Mouse (Mus musculus): ENCODE data around the gene Msmo1. TPM values are rescaled to one million over a fixed set of nuclear protein-coding genes. Genes with fewer than 3 reads are reported as not detected.

The Msmo1 gene
- 173 and 174 TPM in 2 replicates for polyA plus RNA-seq (2014; fragmentation: Nextera tagmentation; extraction: Ambion mirVana)

DNA sequence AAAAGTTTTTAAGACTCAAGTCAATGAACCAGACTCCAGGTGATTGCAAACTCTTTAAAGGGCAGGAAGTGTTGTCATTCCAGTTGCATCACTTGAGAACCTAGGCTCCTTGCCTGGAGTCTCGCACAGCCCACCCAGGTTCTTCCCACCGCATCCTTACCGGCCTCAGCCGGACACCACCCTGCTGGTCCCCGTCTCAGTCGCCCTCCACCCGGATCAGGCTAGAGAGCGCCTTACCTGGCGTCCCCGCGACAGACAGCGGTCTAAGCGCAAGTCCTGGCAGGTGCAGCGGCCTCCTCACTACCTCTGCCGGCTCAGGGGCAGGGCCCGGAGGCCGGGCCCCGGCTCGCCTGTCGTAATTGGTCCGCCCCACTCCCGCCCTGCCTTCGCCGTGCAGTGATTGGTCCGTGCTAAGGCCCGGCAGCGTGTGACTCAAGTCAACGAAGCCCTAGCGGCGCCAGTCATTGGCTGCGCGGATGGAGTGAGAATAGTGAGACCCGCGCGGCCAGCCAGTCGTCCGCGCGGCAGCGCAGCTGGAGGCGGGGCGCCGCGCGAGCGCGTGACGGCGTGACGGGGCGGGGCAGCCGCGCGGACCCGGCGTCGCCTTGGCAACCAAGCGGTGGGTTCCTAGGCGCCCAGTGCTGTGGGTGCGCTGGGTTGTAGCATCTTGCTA is at the start of gene Msmo1:
Msmo1 (minus strand) TSS at position 522 of the 673 bp plus-strand sequence.
- no peaks in the 10 kb centered on the region for H3K9me3 ChIP-seq (ENCODE audit: control insufficient read depth, low read length)
- DNase-seq (peak; percentile 99), ATAC-seq (ENCODE audit: low FRiP score, low TSS enrichment) (peak; percentile 100)

DNA sequence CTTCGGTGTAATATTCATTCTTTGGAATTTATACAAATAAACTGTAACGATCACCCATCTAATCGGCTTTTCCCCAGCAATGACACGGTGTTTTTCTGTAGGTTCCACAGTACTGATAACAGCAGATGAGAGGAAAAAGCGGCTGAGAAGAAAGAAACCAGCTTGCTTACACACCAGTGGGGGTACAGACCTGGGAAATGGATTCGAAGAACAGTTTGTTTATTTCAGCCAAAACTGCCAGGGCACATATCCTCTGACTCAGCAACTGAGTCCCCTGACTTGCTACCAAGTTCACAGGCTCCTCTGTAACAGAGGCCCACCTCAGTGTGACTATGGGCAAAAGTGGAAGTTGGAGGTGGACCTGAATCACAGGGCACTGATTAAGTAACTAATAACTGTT is 48.4 kb upstream of the Msmo1 start:
- Histone ChIP-seq H3K36me3 (ENCODE audit: control insufficient read depth, insufficient read depth, low read length) (no peaks in the 10 kb centered on the region), H3K4me3 (replicated peaks; ENCODE audit: low read depth, low read length) (no peak overlapping the region), H3K9ac (replicated peaks; ENCODE audit: low read length) (no peak overlapping the region), H3K27ac (replicated peaks; ENCODE audit: low read depth, low read length) (no peak overlapping the region), H3K27me3 (ENCODE audit: control insufficient read depth, insufficient read depth, low read length) (no peaks in the 10 kb centered on the region), H3K4me1 (ENCODE audit: control insufficient read depth, insufficient read depth, low read length) (no peaks in the 10 kb centered on the region), H3K9me3 (ENCODE audit: control insufficient read depth, low read length) (no peaks in the 10 kb centered on the region), H3K4me2 (ENCODE audit: low read length) (no peak overlapping the region)
- 92% methylated on average over 6 of the region's 6 CpGs for WGBS
- ATAC-seq (ENCODE audit: low FRiP score, low TSS enrichment) (no peak), DNase-seq (no peak)

More for the DNA sequence above, at the start of gene Msmo1:
- Histone ChIP-seq H3K27ac (replicated peaks; ENCODE audit: low read depth, low read length) (peak within 1 kb of the TSS; percentile 86), H3K4me3 (replicated peaks; ENCODE audit: low read depth, low read length) (peak within 1 kb of the TSS; percentile 78), H3K9ac (replicated peaks; ENCODE audit: low read length) (peak within 1 kb of the TSS; percentile 64), H3K27me3 (ENCODE audit: control insufficient read depth, insufficient read depth, low read length) (no peaks in the 10 kb centered on the region), H3K4me1 (ENCODE audit: control insufficient read depth, insufficient read depth, low read length) (peaks cover 30% of the 10 kb centered on the region), H3K36me3 (ENCODE audit: control insufficient read depth, insufficient read depth, low read length) (peaks cover 14% of the 10 kb centered on the region), H3K4me2 (ENCODE audit: low read length) (peak within 1 kb of the TSS; percentile 59)
- under 1% methylated on average over 60 of the region's 60 CpGs for WGBS

DNA sequence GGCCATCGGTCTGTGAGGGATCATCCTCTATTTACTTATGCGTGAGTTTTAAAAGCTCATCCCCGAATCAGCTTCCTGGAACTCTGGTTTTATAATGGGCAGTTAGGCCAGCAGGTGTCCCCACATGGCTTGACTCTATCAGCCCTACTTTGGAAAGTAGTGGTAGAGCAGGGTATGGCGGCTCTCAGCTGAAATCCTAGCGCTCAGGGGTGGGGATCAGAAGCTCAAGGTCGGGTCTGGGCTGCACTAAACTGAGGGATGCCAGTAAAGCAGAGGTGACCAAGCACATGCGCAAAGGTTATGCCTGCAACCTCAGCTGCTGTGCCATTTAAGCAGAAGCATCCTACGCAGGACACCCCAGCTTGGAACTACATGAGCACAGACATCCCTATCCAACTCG is 44.3 kb upstream of the Msmo1 start:
- no peak overlapping the region for H3K4me2 ChIP-seq (ENCODE audit: low read length)
- peak; percentile 12 for DNase-seq
- H3K9ac ChIP-seq (replicated peaks; ENCODE audit: low read length) = no peak overlapping the region
- no peak overlapping the region for H3K4me3 ChIP-seq (replicated peaks; ENCODE audit: low read depth, low read length)
- ATAC-seq (ENCODE audit: low FRiP score, low TSS enrichment) = no peak
- no peaks in the 10 kb centered on the region for H3K4me1 ChIP-seq (ENCODE audit: control insufficient read depth, insufficient read depth, low read length)
- H3K36me3 ChIP-seq (ENCODE audit: control insufficient read depth, insufficient read depth, low read length) = no peaks in the 10 kb centered on the region
- H3K27me3 ChIP-seq (ENCODE audit: control insufficient read depth, insufficient read depth, low read length) = no peaks in the 10 kb centered on the region
- no peak overlapping the region for H3K27ac ChIP-seq (replicated peaks; ENCODE audit: low read depth, low read length)
- no peaks in the 10 kb centered on the region for H3K9me3 ChIP-seq (ENCODE audit: control insufficient read depth, low read length)
- 77% methylated on average over 9 of the region's 9 CpGs for WGBS

DNA sequence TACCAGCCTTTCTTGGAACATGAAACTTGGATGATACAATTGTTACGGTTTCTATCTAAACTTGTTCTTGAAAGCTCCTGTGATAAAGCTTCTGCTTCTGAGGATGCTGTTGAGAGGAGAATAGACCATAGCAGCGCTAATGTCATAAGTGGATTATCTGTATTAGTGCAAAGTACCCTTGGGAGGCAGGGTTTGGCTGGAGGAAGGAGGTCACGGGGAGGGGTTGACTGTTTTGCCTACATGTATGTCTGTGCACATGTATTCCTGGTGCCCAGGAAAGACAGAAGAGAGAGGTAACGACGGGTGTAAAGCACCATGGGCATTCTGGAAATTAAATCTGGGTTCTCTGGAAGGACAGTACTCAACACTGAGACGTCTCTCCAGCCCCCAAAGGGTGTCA is 40.5 kb upstream of the Msmo1 start:
- no peaks in the 10 kb centered on the region for H3K4me1 ChIP-seq (ENCODE audit: control insufficient read depth, insufficient read depth, low read length)
- no peak overlapping the region for H3K27ac ChIP-seq (replicated peaks; ENCODE audit: low read depth, low read length)
- DNase-seq (no peak), ATAC-seq (ENCODE audit: low FRiP score, low TSS enrichment) (no peak)
- no peak overlapping the region for H3K4me2 ChIP-seq (ENCODE audit: low read length)
- H3K36me3 ChIP-seq (ENCODE audit: control insufficient read depth, insufficient read depth, low read length) = no peaks in the 10 kb centered on the region
- WGBS = 93% methylated on average over 6 of the region's 6 CpGs
- no peak overlapping the region for H3K9ac ChIP-seq (replicated peaks; ENCODE audit: low read length)
- H3K4me3 ChIP-seq (replicated peaks; ENCODE audit: low read depth, low read length) = no peak overlapping the region
- no peaks in the 10 kb centered on the region for H3K27me3 ChIP-seq (ENCODE audit: control insufficient read depth, insufficient read depth, low read length)
- H3K9me3 ChIP-seq (ENCODE audit: control insufficient read depth, low read length) = no peaks in the 10 kb centered on the region

DNA sequence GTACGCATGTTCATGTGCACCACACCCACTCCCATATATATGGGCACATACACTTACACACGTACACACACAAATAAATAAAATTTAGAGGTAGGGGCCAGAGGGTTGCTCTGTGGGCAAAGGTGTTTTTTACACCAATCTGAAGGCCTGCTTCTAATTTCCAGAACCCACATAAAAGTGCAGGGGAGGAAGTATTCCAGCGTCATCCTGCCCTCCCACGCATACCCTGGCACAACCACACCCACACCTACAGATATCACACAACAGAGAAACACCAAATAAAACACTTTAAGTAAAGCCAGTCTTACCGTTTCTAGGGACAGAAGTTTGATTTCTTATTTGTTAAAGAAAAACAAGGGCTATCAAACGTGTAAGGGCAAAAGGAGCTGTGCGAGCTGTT is 37.2 kb upstream of the Msmo1 start:
- DNase-seq = no peak
- ATAC-seq (ENCODE audit: low FRiP score, low TSS enrichment) = no peak
- no peak overlapping the region for H3K4me3 ChIP-seq (replicated peaks; ENCODE audit: low read depth, low read length)
- H3K9me3 ChIP-seq (ENCODE audit: control insufficient read depth, low read length) = no peaks in the 10 kb centered on the region
- WGBS = 90% methylated on average over 7 of the region's 7 CpGs
- H3K27me3 ChIP-seq (ENCODE audit: control insufficient read depth, insufficient read depth, low read length) = no peaks in the 10 kb centered on the region
- H3K4me1 ChIP-seq (ENCODE audit: control insufficient read depth, insufficient read depth, low read length) = no peaks in the 10 kb centered on the region
- no peak overlapping the region for H3K27ac ChIP-seq (replicated peaks; ENCODE audit: low read depth, low read length)
- H3K36me3 ChIP-seq (ENCODE audit: control insufficient read depth, insufficient read depth, low read length) = no peaks in the 10 kb centered on the region
- H3K4me2 ChIP-seq (ENCODE audit: low read length) = no peak overlapping the region
- no peak overlapping the region for H3K9ac ChIP-seq (replicated peaks; ENCODE audit: low read length)

DNA sequence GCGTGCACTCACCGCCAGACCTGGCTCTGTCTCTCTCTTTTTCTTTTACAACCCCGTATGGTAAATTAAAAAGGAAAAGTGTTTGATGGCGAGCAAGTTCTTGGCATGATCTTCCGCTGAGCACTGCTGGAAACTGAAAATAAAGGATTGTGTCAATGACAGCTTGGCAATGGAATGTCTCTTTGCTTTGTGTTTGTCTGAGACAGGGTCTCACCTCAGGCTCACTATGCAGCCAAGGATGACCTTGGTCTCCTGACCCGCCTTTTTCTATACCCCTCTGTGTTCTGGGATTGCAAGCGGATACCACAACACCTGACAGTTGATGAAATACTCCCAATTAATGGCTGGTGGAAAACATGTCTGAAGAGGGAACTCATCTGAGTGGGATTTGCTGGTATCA is 36.0 kb upstream of the Msmo1 start:
- WGBS = 82% methylated on average over 7 of the region's 7 CpGs
- Histone ChIP-seq H3K27me3 (ENCODE audit: control insufficient read depth, insufficient read depth, low read length) (no peaks in the 10 kb centered on the region), H3K4me2 (ENCODE audit: low read length) (no peak overlapping the region), H3K9me3 (ENCODE audit: control insufficient read depth, low read length) (no peaks in the 10 kb centered on the region), H3K4me3 (replicated peaks; ENCODE audit: low read depth, low read length) (no peak overlapping the region), H3K9ac (replicated peaks; ENCODE audit: low read length) (no peak overlapping the region), H3K36me3 (ENCODE audit: control insufficient read depth, insufficient read depth, low read length) (no peaks in the 10 kb centered on the region), H3K4me1 (ENCODE audit: control insufficient read depth, insufficient read depth, low read length) (no peaks in the 10 kb centered on the region), H3K27ac (replicated peaks; ENCODE audit: low read depth, low read length) (no peak overlapping the region)
- DNase-seq (no peak), ATAC-seq (ENCODE audit: low FRiP score, low TSS enrichment) (no peak)

DNA sequence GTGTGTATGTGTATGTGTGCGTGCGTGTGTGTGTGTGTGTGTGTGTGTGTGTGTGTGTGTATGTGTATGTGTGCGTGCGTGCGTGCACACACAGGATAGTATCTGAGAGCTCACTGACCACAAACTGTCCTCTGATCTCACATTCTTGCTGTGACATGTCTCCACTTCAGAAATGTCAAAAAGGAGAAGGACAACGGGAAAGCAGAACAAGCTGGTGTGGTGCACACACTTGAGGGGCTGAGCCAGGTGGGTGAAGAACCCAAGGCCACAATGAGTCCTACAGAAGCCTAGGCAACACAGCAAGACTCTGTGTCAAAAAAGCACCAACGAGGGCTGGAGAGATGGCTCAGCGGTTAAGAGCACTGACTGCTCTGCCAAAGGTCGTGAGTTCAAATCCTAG is 35.1 kb upstream of the Msmo1 start:
- 79% methylated on average over 9 of the region's 9 CpGs for WGBS
- no peaks in the 10 kb centered on the region for H3K27me3 ChIP-seq (ENCODE audit: control insufficient read depth, insufficient read depth, low read length)
- no peak overlapping the region for H3K4me2 ChIP-seq (ENCODE audit: low read length)
- H3K4me3 ChIP-seq (replicated peaks; ENCODE audit: low read depth, low read length) = no peak overlapping the region
- no peak for DNase-seq
- no peak overlapping the region for H3K9ac ChIP-seq (replicated peaks; ENCODE audit: low read length)
- H3K9me3 ChIP-seq (ENCODE audit: control insufficient read depth, low read length) = no peaks in the 10 kb centered on the region
- H3K27ac ChIP-seq (replicated peaks; ENCODE audit: low read depth, low read length) = no peak overlapping the region
- no peaks in the 10 kb centered on the region for H3K4me1 ChIP-seq (ENCODE audit: control insufficient read depth, insufficient read depth, low read length)
- ATAC-seq (ENCODE audit: low FRiP score, low TSS enrichment) = no peak
- H3K36me3 ChIP-seq (ENCODE audit: control insufficient read depth, insufficient read depth, low read length) = no peaks in the 10 kb centered on the region

DNA sequence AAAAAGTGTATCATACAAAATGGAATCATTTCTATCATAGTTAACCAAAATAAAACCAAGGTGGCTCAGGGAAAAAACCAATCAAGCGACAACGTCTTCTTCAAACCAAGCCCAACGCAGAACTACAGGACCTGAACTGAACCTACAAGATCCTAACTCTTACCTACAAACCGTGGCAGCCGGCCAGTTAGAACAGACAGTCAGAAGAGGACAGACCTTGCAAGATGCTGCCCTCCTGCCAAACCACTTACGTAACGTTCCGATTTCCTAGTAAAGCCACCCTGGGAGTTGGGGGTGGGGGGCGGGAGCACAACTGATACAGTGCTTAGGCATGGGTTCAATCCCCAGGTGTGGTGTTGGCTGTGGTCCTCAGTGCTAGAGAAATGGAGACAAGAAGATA is 33.5 kb upstream of the Msmo1 start:
- H3K9ac ChIP-seq (replicated peaks; ENCODE audit: low read length) = no peak overlapping the region
- H3K27ac ChIP-seq (replicated peaks; ENCODE audit: low read depth, low read length) = no peak overlapping the region
- no peak for DNase-seq
- 96% methylated on average over 9 of the region's 9 CpGs for WGBS
- H3K36me3 ChIP-seq (ENCODE audit: control insufficient read depth, insufficient read depth, low read length) = no peaks in the 10 kb centered on the region
- H3K9me3 ChIP-seq (ENCODE audit: control insufficient read depth, low read length) = no peaks in the 10 kb centered on the region
- no peak overlapping the region for H3K4me3 ChIP-seq (replicated peaks; ENCODE audit: low read depth, low read length)
- no peaks in the 10 kb centered on the region for H3K4me1 ChIP-seq (ENCODE audit: control insufficient read depth, insufficient read depth, low read length)
- no peaks in the 10 kb centered on the region for H3K27me3 ChIP-seq (ENCODE audit: control insufficient read depth, insufficient read depth, low read length)
- ATAC-seq (ENCODE audit: low FRiP score, low TSS enrichment) = no peak
- no peak overlapping the region for H3K4me2 ChIP-seq (ENCODE audit: low read length)

DNA sequence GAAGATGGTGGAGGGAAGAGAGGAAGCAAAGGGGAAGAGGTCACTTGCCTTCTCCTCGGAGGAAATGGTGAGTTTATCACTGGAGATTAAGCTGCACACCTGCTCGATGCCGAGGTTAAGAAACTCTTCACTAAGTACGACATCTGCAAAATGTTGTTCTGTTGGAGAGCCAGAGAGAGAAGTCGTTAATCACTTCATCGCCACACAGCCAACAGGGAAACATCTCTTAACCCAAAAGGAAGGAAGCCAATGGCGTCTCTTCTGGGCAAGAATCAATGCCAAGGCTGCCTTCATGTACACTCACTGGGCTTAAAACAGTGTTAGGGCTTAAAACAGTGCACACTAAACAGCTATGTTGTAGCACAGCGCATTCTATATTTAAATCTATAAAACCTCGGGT is 30.5 kb upstream of the Msmo1 start:
- no peak overlapping the region for H3K9ac ChIP-seq (replicated peaks; ENCODE audit: low read length)
- no peak for ATAC-seq (ENCODE audit: low FRiP score, low TSS enrichment)
- 91% methylated on average over 9 of the region's 9 CpGs for WGBS

More for the DNA sequence above, 30.5 kb upstream of the Msmo1 start:
- no peaks in the 10 kb centered on the region for H3K9me3 ChIP-seq (ENCODE audit: control insufficient read depth, low read length)
- DNase-seq = no peak
- H3K27me3 ChIP-seq (ENCODE audit: control insufficient read depth, insufficient read depth, low read length) = no peaks in the 10 kb centered on the region
- H3K36me3 ChIP-seq (ENCODE audit: control insufficient read depth, insufficient read depth, low read length) = no peaks in the 10 kb centered on the region
- no peak overlapping the region for H3K4me3 ChIP-seq (replicated peaks; ENCODE audit: low read depth, low read length)
- no peaks in the 10 kb centered on the region for H3K4me1 ChIP-seq (ENCODE audit: control insufficient read depth, insufficient read depth, low read length)
- no peak overlapping the region for H3K27ac ChIP-seq (replicated peaks; ENCODE audit: low read depth, low read length)
- H3K4me2 ChIP-seq (ENCODE audit: low read length) = no peak overlapping the region
